10 mouse cellular contexts compared by ENCODE assay signal in the genomic region with DNA sequence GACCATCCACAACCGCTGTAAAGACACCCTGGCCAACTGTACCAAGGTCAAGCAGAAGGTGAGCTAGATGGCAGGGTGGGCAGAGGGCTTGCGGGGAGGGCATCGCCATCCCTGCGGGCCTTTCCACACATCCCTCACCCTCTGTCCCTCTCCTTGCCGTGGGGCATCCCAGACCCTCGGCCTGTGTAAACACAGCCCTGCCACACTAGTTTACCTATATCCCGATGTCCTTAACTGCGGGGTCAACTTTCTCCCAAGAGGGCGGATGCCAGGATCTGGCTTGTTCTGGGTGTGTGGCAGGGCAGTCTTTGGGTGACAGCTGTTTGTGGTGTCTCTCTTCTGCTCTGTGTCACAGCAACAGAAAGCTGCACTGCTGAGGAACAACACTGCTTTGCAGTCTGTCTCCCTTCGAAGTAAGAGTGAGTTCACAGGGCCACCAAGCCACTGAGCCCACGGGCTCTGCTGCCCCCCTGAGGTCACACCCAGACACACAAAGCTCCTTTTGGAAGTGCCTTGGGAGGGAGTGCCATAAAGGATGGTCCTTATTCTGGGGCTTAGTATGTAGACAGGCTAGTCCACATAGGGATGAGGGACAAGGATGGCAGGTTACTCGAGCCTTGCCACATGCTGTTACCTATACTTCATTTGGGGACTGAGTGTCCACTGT. TPM values are rescaled to one million over a fixed set of nuclear protein-coding genes. Genes with fewer than 3 reads are reported as not detected.
A peak's percentile ranks its signal among the peaks of the same experiment; 100 is the strongest.
DNase-seq lines count a peak whose midpoint lies in the region; ATAC-seq and TF ChIP-seq lines count a peak whose summit lies in the region.
"Had no signal": no experiment of that assay in that cellular context is flagged by ENCODE, and none has a peak within 500 bp of the region (broad histone marks: within the 10 kb centered on the region; RNA-seq: fewer than 3 reads in every experiment).

No protein-coding gene starts in this region.

- no peak overlapping the region for H3K4me3 ChIP-seq in cerebellum, adult 2 months (replicated peaks; ENCODE audit: insufficient read depth, low read depth, low read length)
- peak overlapping the region; percentile 59 for H3K4me3 ChIP-seq in left cerebral cortex, adult 2 months
- no peak overlapping the region for H3K4me3 ChIP-seq in midbrain, postnatal 0 days (ENCODE audit: low read depth, low read length)
- H3K4me3 ChIP-seq: stomach, embryonic 15.5 days had no signal

- H3K4me2 ChIP-seq in midbrain, postnatal 0 days (ENCODE audit: low read depth, low read length, poor library complexity, severe bottlenecking) = no peak overlapping the region
- H3K4me2 ChIP-seq: stomach, embryonic 15.5 days had no signal

- H3K27me3 ChIP-seq in cerebellum, adult 2 months (ENCODE audit: control insufficient read depth, insufficient read depth, low read length) = no peaks in the 10 kb centered on the region
- H3K27me3 ChIP-seq in midbrain, postnatal 0 days (ENCODE audit: insufficient read depth, low read length) = no peaks in the 10 kb centered on the region
- H3K27me3 ChIP-seq: stomach, embryonic 15.5 days had no signal

- DNase-seq in cerebellum, adult 2 months = peak; percentile 46 to 53
- no peak for DNase-seq in cerebellum, adult 8-10 months
- DNase-seq in left cerebral cortex, adult 2 months (ENCODE audit: extremely low spot score in 1 of 2, low spot score in 2 of 2) = no peak
- no peak for DNase-seq in left cerebral cortex, adult 18-20 months (ENCODE audit: low spot score in 2 of 2)
- peak; percentile 40 to 44 for DNase-seq in cerebellum, postnatal 36 days
- DNase-seq in midbrain, postnatal 0 days (ENCODE audit: low spot score) = no peak
- no peak for DNase-seq in T-cell, adult 2 months (ENCODE audit: low spot score)
- DNase-seq in urinary bladder, postnatal 25 days (ENCODE audit: low spot score) = no peak

- H3K4me1 ChIP-seq in cerebellum, adult 2 months (ENCODE audit: control insufficient read depth, insufficient read depth, low read length) = peaks cover 37% of the 10 kb centered on the region
- H3K4me1 ChIP-seq in midbrain, postnatal 0 days (ENCODE audit: insufficient read depth, low read length) = no peaks in the 10 kb centered on the region

- no peaks in the 10 kb centered on the region for H3K9me3 ChIP-seq in midbrain, postnatal 0 days (ENCODE audit: low read length)
- H3K9me3 ChIP-seq: stomach, embryonic 15.5 days had no signal

- TF ChIP-seq CTCF in cerebellum, adult 2 months (IDR thresholded peaks at IDR 0.05; ENCODE audit: borderline replicate concordance, insufficient read depth, low read depth, low read length) = peak; percentile 93
- TF ChIP-seq CTCF in left cerebral cortex, adult 2 months (IDR thresholded peaks at IDR 0.05) = peak; percentile 51
- TF ChIP-seq CTCF in midbrain, postnatal 0 days (IDR thresholded peaks at IDR 0.05) = peak; percentile 65

- H3K9ac ChIP-seq in midbrain, postnatal 0 days (replicated peaks; ENCODE audit: low read length, poor library complexity, severe bottlenecking) = no peak overlapping the region
- H3K9ac ChIP-seq: stomach, embryonic 15.5 days had no signal

- no peak for TF ChIP-seq POLR2A in cerebellum, adult 2 months (IDR thresholded peaks at IDR 0.05; ENCODE audit: borderline replicate concordance, insufficient read depth, low read length)

- peaks cover 72% of the 10 kb centered on the region for H3K36me3 ChIP-seq in midbrain, postnatal 0 days (ENCODE audit: insufficient read depth, low read length)

- no peak overlapping the region for H3K27ac ChIP-seq in cerebellum, adult 2 months (ENCODE audit: insufficient read depth, low read length)
- H3K27ac ChIP-seq in left cerebral cortex, adult 2 months = peak overlapping the region; percentile 98; the same call in 1 of the 2 replicates
- H3K27ac ChIP-seq in midbrain, postnatal 0 days (ENCODE audit: low read depth, low read length) = no peak overlapping the region
- H3K27ac ChIP-seq: stomach, embryonic 15.5 days had no signal

- ATAC-seq in midbrain, postnatal 0 days (ENCODE audit: low FRiP score) = no peak

- WGBS in cerebellum, adult 2 months = 67% methylated on average over 12 of the region's 12 CpGs
- 76% methylated on average over 12 of the region's 12 CpGs for WGBS in midbrain, postnatal 0 days

- intact Hi-C loops in left cerebral cortex, adult 2 months (cut with DNase I) = loop anchor here (1.0 kb wide), 1 partner anchor 9 kb away; no protein-coding TSS in a partner anchor

RNA-seq across cellular contexts. Expression of a gene that starts 20.9 kb away (rescaled TPM):
- not detected in 2 replicates for polyA plus RNA-seq in cerebellum, adult 2 months (2012; rRNA removed)
- not detected for total RNA-seq in left cerebral cortex, adult 2 months (2021)
- not detected for total RNA-seq in left cerebral cortex, adult 18-20 months (2021)
- total RNA-seq in midbrain, postnatal 0 days (2014; rRNA removed) = 0.42 TPM in 1 of 2 replicates, not detected in the other
- polyA plus RNA-seq in midbrain, postnatal 0 days (2015; fragmentation: Nextera tagmentation; extraction: Ambion mirVana) = not detected in 2 replicates
- total RNA-seq: heart, postnatal 10 days had no signal
- polyA plus RNA-seq: stomach, embryonic 15.5 days had no signal

RNA-seq across cellular contexts. Expression of a gene that starts 26.3 kb away (rescaled TPM):
- 128 and 129 TPM in 2 replicates for polyA plus RNA-seq in cerebellum, adult 2 months (2012; rRNA removed)
- total RNA-seq in left cerebral cortex, adult 2 months (2021) = 100 to 1,000 TPM; 239 to 266 TPM
- total RNA-seq in left cerebral cortex, adult 18-20 months (2021) = 100 to 1,000 TPM; 219 to 239 TPM
- 59.6 and 80.3 TPM in 2 replicates for total RNA-seq in midbrain, postnatal 0 days (2014; rRNA removed)
- polyA plus RNA-seq in midbrain, postnatal 0 days (2015; fragmentation: Nextera tagmentation; extraction: Ambion mirVana) = 38.9 and 46.8 TPM in 2 replicates

RNA-seq across cellular contexts. Expression of a gene that starts 53.5 kb away (rescaled TPM):
- 92.7 and 99.6 TPM in 2 replicates for polyA plus RNA-seq in cerebellum, adult 2 months (2012; rRNA removed)
- total RNA-seq in left cerebral cortex, adult 2 months (2021) = 10 to 100 TPM; 55.3 to 59.3 TPM
- total RNA-seq in left cerebral cortex, adult 18-20 months (2021) = 10 to 100 TPM; 56.8 to 57.8 TPM
- total RNA-seq in midbrain, postnatal 0 days (2014; rRNA removed) = 71.8 and 96.5 TPM in 2 replicates
- 66.8 and 70.5 TPM in 2 replicates for polyA plus RNA-seq in midbrain, postnatal 0 days (2015; fragmentation: Nextera tagmentation; extraction: Ambion mirVana)

RNA-seq across cellular contexts. Expression of a gene that starts 56.4 kb away (rescaled TPM):
- polyA plus RNA-seq in cerebellum, adult 2 months (2012; rRNA removed) = 141 and 142 TPM in 2 replicates
- 10 to 100 TPM; 90.2 to 90.3 TPM for total RNA-seq in left cerebral cortex, adult 2 months (2021)
- 10 to 100 TPM; 87.6 to 89.5 TPM for total RNA-seq in left cerebral cortex, adult 18-20 months (2021)
- 236 and 250 TPM in 2 replicates for total RNA-seq in midbrain, postnatal 0 days (2014; rRNA removed)
- polyA plus RNA-seq in midbrain, postnatal 0 days (2015; fragmentation: Nextera tagmentation; extraction: Ambion mirVana) = 196 and 210 TPM in 2 replicates

Comparison
In these comparisons a context has a peak if more than half of its experiments do, and no peak if none do; other contexts are left out.
1. DNase-seq: peak in cerebellum, adult 2 months (2 of 2) and cerebellum, postnatal 36 days (2 of 2); none in cerebellum, adult 8-10 months (single experiment), left cerebral cortex, adult 2 months (0 of 2), left cerebral cortex, adult 18-20 months (0 of 2), midbrain, postnatal 0 days (single experiment), T-cell, adult 2 months (single experiment) and urinary bladder, postnatal 25 days (single experiment).
2. Peak in every context shown above with its lines, with median percentiles within 50 percentile points of each other: CTCF ChIP-seq.